Mouse (Mus musculus): ENCODE results near the gene Kcnk16. TPM values are rescaled to one million over a fixed set of nuclear protein-coding genes. Genes with fewer than 3 reads are reported as not detected.

The Kcnk16 gene
- not detected for polyA plus RNA-seq (2015; fragmentation: Illumina TruSeq; extraction: RNeasy Lipid Tissue Mini Kit (QIAGEN cat#74804); ENCODE audit: low read depth, low replicate concordance)

GRCm38 (mm10) chr14:20269082-20269809, at the start of gene Kcnk16:
Gene Kcnk16 (minus strand): TSS chr14:20269199.

DNA sequence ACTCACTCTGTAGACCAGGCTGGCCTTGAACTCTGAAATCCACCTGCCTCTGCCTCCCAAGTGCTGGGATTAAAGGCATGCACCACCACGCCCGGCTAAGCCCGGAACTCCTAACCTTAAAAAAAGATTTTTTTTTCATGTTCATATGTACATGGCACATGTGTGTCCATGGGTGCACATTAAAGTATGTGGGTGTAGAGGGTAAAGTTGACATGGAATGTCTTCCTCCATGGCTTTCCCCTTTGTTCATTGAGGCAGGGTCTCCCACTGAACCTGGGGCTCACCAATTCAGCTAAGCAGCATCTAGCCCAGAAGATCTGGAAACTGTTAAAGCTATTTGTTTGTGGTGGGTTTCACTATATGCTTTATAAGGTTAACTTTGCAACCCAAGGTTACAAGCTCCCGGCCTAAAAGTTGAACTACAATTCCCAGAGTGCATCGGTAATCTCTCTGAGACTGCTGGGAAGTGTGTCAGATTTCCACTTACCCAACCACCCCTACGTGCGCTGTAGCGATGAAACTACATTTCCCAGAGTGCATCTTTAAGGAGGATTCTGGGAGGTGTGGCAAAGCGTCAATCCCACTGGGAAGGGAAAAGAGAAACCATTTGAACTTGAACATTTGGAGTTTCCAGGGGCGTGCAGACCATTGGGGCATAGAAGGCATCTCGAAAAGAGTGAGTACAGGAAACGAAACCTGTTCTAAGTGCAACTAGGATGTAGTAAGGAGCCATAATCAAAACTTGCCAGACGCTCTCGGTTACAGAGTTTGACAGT, 25.3 kb upstream of the Kcnk16 start, which contains the start of gene Nudt13:
Gene Nudt13 (plus strand): TSS at position 581 of the 776 bp plus-strand sequence.

Other genes starting within 250 kb of the Kcnk16 start
- 7.0 TPM for gene Saysd1, start 130.7 kb downstream of the Kcnk16 start, polyA plus RNA-seq (2015; fragmentation: Illumina TruSeq; extraction: RNeasy Lipid Tissue Mini Kit (QIAGEN cat#74804); ENCODE audit: low read depth, low replicate concordance)
- gene Kcnk5, start 87.4 kb downstream of the Kcnk16 start, polyA plus RNA-seq (2015; fragmentation: Illumina TruSeq; extraction: RNeasy Lipid Tissue Mini Kit (QIAGEN cat#74804); ENCODE audit: low read depth, low replicate concordance) = 0.42 TPM
- gene Nudt13, start 25.5 kb upstream of the Kcnk16 start, polyA plus RNA-seq (2015; fragmentation: Illumina TruSeq; extraction: RNeasy Lipid Tissue Mini Kit (QIAGEN cat#74804); ENCODE audit: low read depth, low replicate concordance) = 27.6 TPM
- 47.2 TPM for gene Ecd, start 78.9 kb upstream of the Kcnk16 start, polyA plus RNA-seq (2015; fragmentation: Illumina TruSeq; extraction: RNeasy Lipid Tissue Mini Kit (QIAGEN cat#74804); ENCODE audit: low read depth, low replicate concordance)
- gene Fam149b, start 79.0 kb upstream of the Kcnk16 start, polyA plus RNA-seq (2015; fragmentation: Illumina TruSeq; extraction: RNeasy Lipid Tissue Mini Kit (QIAGEN cat#74804); ENCODE audit: low read depth, low replicate concordance) = 40.3 TPM
- 51.1 TPM for gene Dnajc9, start 119.7 kb upstream of the Kcnk16 start, polyA plus RNA-seq (2015; fragmentation: Illumina TruSeq; extraction: RNeasy Lipid Tissue Mini Kit (QIAGEN cat#74804); ENCODE audit: low read depth, low replicate concordance)
- gene Mrps16, start 124.4 kb upstream of the Kcnk16 start, polyA plus RNA-seq (2015; fragmentation: Illumina TruSeq; extraction: RNeasy Lipid Tissue Mini Kit (QIAGEN cat#74804); ENCODE audit: low read depth, low replicate concordance) = 61.7 TPM
- 0.88 TPM for gene Cfap70, start 183.0 kb upstream of the Kcnk16 start, polyA plus RNA-seq (2015; fragmentation: Illumina TruSeq; extraction: RNeasy Lipid Tissue Mini Kit (QIAGEN cat#74804); ENCODE audit: low read depth, low replicate concordance)
- gene Anxa7, start 210.9 kb upstream of the Kcnk16 start, polyA plus RNA-seq (2015; fragmentation: Illumina TruSeq; extraction: RNeasy Lipid Tissue Mini Kit (QIAGEN cat#74804); ENCODE audit: low read depth, low replicate concordance) = 85.4 TPM
- gene Mss51, start 227.7 kb upstream of the Kcnk16 start, polyA plus RNA-seq (2015; fragmentation: Illumina TruSeq; extraction: RNeasy Lipid Tissue Mini Kit (QIAGEN cat#74804); ENCODE audit: low read depth, low replicate concordance) = 0.33 TPM